Mouse (Mus musculus) liver (tissue): Measurements from ENCODE around the gene Ubtfl1.
"Not testable (repeated sequence)": the region's sequence is repeated elsewhere in the genome, so short reads cannot be mapped to it uniquely, and the experiment has no call there.

Source experiments
- DNase-seq: peaks from one replicate; pipeline ENCODE4 v3.0.0-alpha.2; 2020; ENCODE audit warnings: mixed read lengths

Ubtfl1 gene

DNA sequence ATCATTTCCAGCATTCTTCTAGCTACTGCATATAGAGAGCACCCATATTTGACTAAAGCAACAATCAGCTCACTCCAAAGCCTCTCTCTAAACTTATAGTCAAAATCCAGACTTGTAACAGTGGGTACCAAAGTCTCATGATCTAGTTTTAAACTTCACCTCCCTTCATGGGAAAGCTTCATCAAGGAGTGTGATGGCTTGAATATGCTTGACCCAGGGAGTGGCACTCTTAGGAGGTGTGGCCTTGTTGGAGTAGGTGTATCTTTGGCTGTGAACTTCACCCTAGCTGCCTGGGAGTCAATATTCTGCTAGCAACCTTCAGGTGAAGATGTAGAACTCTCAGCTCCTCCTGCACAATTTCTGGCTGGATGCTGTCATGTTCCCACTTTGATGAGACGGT is at the start of gene Ubtfl1:
TSS of gene Ubtfl1 (plus strand) at position 301 of the 400 bp plus-strand sequence.
- DNase-seq: no peak

DNA sequence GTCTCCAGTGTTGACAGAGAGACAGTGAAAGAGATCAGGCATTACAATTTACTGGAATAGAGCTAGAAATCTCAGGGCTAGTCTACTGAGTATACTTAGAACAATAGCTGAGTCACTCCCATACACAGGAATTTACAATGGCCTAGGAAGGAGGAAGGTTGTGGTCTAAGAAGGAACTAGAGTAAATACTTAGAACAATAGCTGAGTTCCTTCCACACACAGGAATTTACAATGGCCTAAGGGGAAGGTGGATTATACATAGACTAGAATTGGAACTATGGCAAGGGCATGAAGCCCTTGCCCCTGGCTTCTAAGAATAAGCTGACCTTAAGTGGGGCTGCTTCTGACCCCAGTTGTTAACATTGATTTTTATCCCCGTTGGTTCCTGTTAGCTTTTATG is 31.2 kb upstream of the Ubtfl1 start:
- not testable (repeated sequence) for DNase-seq

GRCm38 (mm10) chr9:18385782-18386181 is 18.4 kb upstream of the Ubtfl1 start:
- peak; percentile 3 for DNase-seq

- no peak for DNase-seq
Measured at GRCm38 (mm10) chr9:18399629-18400028, 4.6 kb upstream of the Ubtfl1 start.

- DNase-seq: not testable (repeated sequence)
Measured at GRCm38 (mm10) chr9:18402895-18403294, 1.3 kb upstream of the Ubtfl1 start, which contains the start of gene Naalad2. Gene Naalad2 (minus strand): TSS chr9:18402995.

DNA sequence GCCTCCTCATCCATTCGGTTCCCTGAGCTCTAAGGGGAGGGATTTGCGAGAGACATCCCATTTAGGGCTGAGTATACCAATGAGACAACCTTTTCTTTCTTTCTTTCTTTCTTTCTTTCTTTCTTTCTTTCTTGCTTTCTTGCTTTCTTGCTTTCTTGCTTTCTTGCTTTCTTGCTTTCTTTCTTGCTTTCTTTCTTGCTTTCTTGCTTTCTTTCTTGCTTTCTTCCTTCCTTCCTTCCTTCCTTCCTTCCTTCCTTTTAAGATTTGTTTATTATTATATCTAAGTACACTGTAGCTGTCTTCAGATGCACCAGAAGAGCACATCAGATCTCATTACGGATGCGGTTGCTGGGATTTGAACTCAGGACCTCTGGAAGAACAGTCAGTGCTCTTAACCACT is 8.2 kb downstream of the Ubtfl1 start:
- not testable (repeated sequence) for DNase-seq

DNA sequence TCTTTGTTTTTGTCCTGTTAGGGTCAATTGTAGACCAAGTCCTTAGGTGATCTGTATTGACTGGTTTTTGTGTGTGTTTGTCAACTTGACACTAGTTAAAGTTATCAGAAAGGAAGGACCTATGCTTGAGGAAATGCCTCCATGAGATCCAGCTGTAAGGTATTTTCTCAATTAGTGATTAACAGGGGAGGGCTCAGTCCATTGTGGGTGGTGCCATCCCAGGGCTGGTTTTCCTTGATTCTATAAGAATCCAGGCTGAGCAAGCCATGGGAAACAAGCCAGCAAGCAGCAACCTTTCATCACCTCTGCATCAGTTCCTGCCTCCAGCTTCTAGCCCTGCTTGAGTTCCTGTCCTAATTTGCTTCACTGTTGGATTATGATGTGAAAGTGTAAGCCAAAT is 26.1 kb downstream of the Ubtfl1 start, which contains the start of gene Mbd3l2:
TSS of gene Mbd3l2 (plus strand) at position 301 of the 400 bp plus-strand sequence.
- DNase-seq: no peak

GRCm38 (mm10) chr9:18431687-18432086 is 27.5 kb downstream of the Ubtfl1 start:
- no peak for DNase-seq

- no peak for DNase-seq
Measured at GRCm38 (mm10) chr9:18456520-18456919, 52.3 kb downstream of the Ubtfl1 start.
